Mouse (Mus musculus): ENCODE results near the gene Rgs9bp. TPM values are rescaled to one million over a fixed set of nuclear protein-coding genes. Genes with fewer than 3 reads are reported as not detected.

The Rgs9bp gene
- 0.01 TPM in 1 of 2 replicates, not detected in the other for polyA plus RNA-seq (2021; fragmentation: Nextera tagmentation)
- long read RNA-seq, experiment 1: 0 reads
- long read RNA-seq, experiment 2: 0 reads

DNA sequence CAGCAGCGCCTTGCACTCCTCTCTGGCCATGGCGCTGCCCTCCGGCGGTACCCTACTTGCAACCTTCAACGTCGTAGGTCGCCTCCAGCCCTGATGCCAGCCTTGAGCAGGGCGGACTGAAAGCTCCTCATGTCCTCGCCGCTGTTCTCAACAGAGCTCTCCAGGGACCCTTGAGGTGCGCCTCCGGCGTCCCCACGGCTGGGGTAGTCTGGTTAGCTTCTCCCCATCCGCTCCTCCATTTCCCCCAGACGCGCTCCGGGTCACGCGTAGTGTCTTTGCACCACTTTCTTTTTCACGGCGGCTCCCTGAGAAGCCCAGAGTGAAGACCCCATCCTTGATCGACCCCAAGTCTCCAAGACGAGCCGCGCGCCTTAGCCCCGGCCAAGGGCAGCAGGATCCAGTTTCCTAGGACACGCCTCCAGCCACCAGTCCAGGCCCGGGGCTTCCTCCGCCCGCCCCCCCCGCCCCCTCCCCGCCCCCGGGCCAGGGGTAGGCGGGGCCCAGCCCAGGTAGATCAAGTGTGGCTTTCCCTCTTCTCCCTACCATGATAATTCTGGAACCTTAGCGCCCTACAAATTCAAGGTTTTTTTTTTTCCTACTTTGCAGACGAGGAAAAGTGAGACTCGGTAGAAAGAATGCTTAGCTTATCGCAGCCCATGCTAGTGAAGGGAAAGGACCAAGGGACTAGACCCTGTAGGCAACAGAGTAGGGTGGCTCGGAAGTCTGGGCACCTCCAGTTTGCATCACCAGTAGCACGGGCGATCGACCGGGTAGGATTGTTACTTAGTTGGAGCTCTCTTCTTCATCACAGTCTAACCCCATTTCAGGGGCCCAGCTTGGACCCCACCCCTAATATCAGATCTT lies at the start of gene Rgs9bp:
Rgs9bp (minus strand) TSS at position 392 of the 864 bp plus-strand sequence.

DNA sequence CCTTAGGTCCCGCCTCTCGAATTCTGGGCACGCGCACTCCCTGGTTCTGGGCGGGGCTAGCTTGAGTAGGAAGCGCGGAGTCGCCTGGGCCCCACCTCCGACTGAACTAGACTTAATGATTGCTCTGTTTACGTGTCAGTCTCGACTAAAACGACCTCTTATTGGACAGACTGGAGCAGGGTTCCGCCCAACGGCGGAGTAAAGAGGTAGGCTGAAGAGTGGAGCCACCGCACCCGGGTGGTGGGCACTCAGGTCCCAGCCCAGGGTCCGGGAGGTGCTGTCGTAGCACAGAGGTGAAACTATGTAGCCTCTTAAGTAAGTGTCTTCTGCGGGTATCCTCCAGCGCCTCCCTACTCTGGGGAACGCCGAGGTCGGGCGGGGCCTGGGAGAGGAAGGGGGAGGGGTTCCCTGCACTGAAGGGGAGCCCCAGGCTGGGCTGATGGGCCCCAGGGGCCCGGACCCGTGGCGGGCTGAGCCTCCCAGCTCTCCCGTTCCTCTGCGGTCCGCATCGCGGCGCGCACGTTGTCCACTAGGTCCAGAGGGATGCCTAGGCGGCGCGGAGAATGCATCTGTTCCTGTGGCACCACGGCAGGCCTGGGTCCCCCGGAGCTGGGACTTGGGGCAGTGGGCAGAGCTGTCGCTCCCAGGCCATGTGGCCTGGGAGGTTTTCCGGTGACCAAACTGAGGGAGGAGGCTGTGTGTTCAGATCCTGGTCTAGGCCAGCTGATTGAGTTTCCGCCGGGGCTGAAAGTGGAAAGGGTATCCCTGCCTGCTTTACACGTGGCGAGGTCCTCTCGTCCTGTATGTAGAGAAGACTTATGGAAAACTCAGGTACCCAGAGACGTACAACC lies 898 bp upstream of the Rgs9bp start, which contains the start of gene Ankrd27:
Ankrd27 (plus strand) TSS at position 190 of the 851 bp plus-strand sequence.

DNA sequence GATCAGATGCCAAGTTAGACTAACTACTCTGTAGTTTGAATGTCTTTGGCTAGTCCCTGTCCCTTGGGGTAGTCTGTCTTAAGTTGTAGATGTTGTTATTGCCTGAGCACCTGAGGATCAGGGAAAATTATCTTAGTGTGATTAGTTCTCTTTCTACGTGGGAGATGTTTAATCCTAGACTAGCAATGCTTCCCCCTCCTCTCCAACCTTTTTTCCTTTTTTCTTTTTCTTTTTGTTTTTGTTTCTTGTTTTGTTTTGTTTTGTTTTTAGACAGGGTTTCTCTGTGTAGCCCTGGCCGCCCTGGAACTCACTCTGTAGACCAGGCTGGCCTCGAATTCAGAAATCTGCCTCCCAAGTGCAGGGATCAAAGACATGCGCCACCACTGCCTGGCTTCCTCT lies 29.2 kb downstream of the Rgs9bp start, which contains the start of gene Nudt19:
Nudt19 (minus strand) TSS at position 100 of the 399 bp plus-strand sequence.

DNA sequence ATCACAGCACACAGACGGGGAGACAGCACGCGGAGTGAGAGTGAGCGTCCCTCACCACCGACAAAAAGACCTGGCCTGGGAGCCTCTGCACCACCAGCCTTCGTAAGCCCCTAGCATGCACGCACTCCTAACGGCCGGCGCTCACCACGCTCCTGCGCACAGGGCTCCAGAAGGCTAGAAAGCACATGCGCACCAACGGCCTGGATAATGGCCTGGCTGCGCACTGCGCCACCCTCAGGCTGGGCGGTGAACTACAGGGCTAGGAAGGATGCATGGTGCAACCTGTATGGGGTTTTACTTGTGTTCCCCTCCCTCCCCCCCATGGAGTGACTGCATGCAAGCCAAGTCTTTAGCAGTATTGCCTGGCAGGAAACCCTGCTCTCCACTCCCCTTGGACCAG lies 47.8 kb downstream of the Rgs9bp start, which contains the start of gene Tdrd12:
Tdrd12 (minus strand) TSS at position 184 of the 400 bp plus-strand sequence.

Other genes with a start within 250 kb of the Rgs9bp start
- gene Faap24, start 188.7 kb downstream of the Rgs9bp start, polyA plus RNA-seq (2021; fragmentation: Nextera tagmentation): 8.5 and 9.7 TPM in 2 replicates
- 6.3 and 6.9 TPM in 2 replicates for gene Cep89, start 188.5 kb downstream of the Rgs9bp start, polyA plus RNA-seq (2021; fragmentation: Nextera tagmentation)
- gene Slc7a9, start 136.8 kb downstream of the Rgs9bp start, polyA plus RNA-seq (2021; fragmentation: Nextera tagmentation): not detected in 2 replicates
- 0.33 and 0.55 TPM in 2 replicates for gene Tdrd12, start 47.8 kb downstream of the Rgs9bp start, polyA plus RNA-seq (2021; fragmentation: Nextera tagmentation)
- gene Nudt19, start 29.3 kb downstream of the Rgs9bp start, polyA plus RNA-seq (2021; fragmentation: Nextera tagmentation): 202 and 203 TPM in 2 replicates
- gene Ankrd27, start 662 bp upstream of the Rgs9bp start, polyA plus RNA-seq (2021; fragmentation: Nextera tagmentation): 8.3 and 9.3 TPM in 2 replicates
- gene Pdcd5, start 61.9 kb upstream of the Rgs9bp start, polyA plus RNA-seq (2021; fragmentation: Nextera tagmentation): 245 and 261 TPM in 2 replicates
- gene Dpy19l3, start 168.9 kb upstream of the Rgs9bp start, polyA plus RNA-seq (2021; fragmentation: Nextera tagmentation): 16.5 and 20.1 TPM in 2 replicates
- 2.4 and 2.6 TPM in 2 replicates for gene Zfp507, start 217.4 kb upstream of the Rgs9bp start, polyA plus RNA-seq (2021; fragmentation: Nextera tagmentation)